Mouse (Mus musculus) myocyte (in vitro differentiated cells): ENCODE data around the gene Cbfa2t3.

Experiments
- CEBPB ChIP-seq: IDR thresholded peaks from 2 replicates; pipeline ENCODE4 v1.6.1; 2011; ENCODE audit warnings: mild to moderate bottlenecking, moderate library complexity; ENCODE audit not compliant: poor library complexity, insufficient read depth, severe bottlenecking
- E2F4 ChIP-seq: IDR thresholded peaks from one replicate; pipeline ENCODE4 v1.6.1; 2011; ENCODE audit warnings: mild to moderate bottlenecking, control low read depth, moderate library complexity; ENCODE audit not compliant: insufficient read depth
- MAX ChIP-seq: IDR thresholded peaks from one replicate; pipeline ENCODE4 v1.6.1; 2011; ENCODE audit warnings: low read depth, mild to moderate bottlenecking, control low read depth
- POLR2A ChIP-seq: IDR thresholded peaks from one replicate; pipeline ENCODE4 v1.6.1; 2011; ENCODE audit warnings: low read depth, mild to moderate bottlenecking, control low read depth, moderate library complexity; ENCODE audit not compliant: insufficient read length
- POLR2AphosphoS2 ChIP-seq: IDR thresholded peaks from one replicate; pipeline ENCODE4 v1.6.1; 2011; ENCODE audit warnings: low read depth, control low read depth; ENCODE audit not compliant: insufficient read length
- TCF12 ChIP-seq: IDR thresholded peaks from one replicate; pipeline ENCODE4 v1.6.1; 2011; ENCODE audit warnings: mild to moderate bottlenecking, control low read depth; ENCODE audit not compliant: poor library complexity, insufficient read depth, severe bottlenecking
- USF1 ChIP-seq: IDR thresholded peaks from one replicate; pipeline ENCODE4 v1.6.1; 2011; ENCODE audit warnings: low read depth, mild to moderate bottlenecking, control low read depth, moderate library complexity

DNA sequence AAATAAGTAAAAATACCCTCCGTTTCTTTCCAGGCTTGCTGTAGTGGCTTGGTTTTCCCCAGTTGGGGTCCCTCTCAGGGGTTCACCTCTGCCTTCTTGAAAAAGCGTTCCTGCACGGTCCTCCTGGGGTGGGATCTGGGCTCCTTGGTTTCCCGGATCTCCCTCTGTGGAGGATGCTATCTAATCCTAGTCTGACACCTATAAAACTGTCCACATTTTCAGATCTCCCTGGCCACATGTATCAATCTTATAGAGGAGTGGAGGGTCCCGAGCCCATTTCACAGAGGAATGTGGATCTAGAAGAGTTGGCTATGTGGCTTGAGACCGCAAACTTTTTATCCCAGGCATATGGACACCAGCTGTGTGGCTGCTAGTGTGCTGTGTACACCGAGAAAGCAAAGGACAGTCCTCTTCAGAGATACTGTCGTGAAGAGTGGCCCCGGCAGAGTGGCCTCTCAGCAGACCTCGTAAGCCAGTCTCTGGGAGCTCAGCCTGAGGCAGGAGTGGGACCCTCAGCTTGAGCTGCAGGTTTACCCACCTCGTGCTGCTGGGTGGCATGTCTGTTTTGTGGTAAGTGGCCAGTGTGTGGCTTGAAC, 19.5 kb downstream of the Cbfa2t3 start:
- TF ChIP-seq POLR2A, result no peak
- TF ChIP-seq MAX, result no peak
- TF ChIP-seq TCF12, result no peak
- no peak for TF ChIP-seq USF1
- no peak for TF ChIP-seq CEBPB
- TF ChIP-seq E2F4, result no peak
- no peak for TF ChIP-seq POLR2AphosphoS2
